Mouse (Mus musculus): ENCODE measurements around the gene Gm45713. TPM values are rescaled to one million over a fixed set of nuclear protein-coding genes. Genes with fewer than 3 reads are reported as not detected.

Gene Gm45713
- total and polyA plus RNA-seq, 3 experiments: 0.80 to 4.5 TPM; not detected in 1

DNA sequence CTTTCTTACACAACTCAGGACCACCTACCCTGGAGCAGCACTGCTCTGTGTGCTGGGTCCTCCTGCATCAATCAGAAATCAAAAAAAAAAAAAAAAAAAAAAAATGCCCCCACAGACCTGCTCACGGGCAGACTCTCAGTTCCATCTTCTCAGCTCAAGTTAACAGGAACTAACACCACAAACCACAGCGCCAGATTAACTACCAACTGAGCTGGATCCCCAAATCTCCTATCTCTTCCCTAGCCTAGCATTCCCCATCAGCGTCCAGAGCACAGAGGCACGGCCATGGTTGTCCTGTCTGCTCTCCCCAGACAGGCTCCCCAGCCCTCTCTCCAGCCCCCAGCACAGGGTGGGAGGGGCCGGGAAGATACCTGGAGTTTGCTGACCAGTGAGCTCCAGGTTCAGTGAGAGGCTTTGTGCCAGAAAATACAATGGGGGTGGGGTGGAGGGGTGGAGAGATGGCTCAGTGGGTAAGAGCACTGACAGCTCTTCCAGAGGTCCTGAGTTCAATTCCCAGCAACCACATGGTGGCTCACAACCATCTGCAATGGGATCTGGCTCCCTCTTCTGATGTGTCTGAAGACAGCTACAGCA lies 28.9 kb downstream of the Gm45713 start:
- Histone ChIP-seq H3K9ac (ENCODE audit: low read depth, low read length) (no peak overlapping the region), H3K4me3 (no peak overlapping the region), H3K36me3 (ENCODE audit: control insufficient read depth, insufficient read depth, low read length) (0 out of 2 replicates have a peak, but pooled peaks cover 4% of the 10 kb centered on the region), H3K79me2 (replicated peaks; ENCODE audit: control insufficient read depth, insufficient read depth, low read length) (peaks cover 2% of the 10 kb centered on the region), H3K27me3 (ENCODE audit: control insufficient read depth, insufficient read depth, low read length) (no peaks in the 10 kb centered on the region), H3K27ac (no peak overlapping the region), H3K4me1 (ENCODE audit: control insufficient read depth, insufficient read depth, low read length) (peaks cover 12% of the 10 kb centered on the region)
- TF ChIP-seq EP300 (IDR thresholded peaks at IDR 0.05; ENCODE audit: insufficient read depth, low read depth, low read length) (no peak), POLR2A (IDR thresholded peaks at IDR 0.05; ENCODE audit: insufficient read depth, low read depth, low read length) (no peak), CTCF (IDR thresholded peaks at IDR 0.05) (no peak)
- intact Hi-C loops (cut with DNase I): no loop called here
- no peak for DNase-seq
- 61% methylated on average over 5 of the region's 5 CpGs for WGBS

DNA sequence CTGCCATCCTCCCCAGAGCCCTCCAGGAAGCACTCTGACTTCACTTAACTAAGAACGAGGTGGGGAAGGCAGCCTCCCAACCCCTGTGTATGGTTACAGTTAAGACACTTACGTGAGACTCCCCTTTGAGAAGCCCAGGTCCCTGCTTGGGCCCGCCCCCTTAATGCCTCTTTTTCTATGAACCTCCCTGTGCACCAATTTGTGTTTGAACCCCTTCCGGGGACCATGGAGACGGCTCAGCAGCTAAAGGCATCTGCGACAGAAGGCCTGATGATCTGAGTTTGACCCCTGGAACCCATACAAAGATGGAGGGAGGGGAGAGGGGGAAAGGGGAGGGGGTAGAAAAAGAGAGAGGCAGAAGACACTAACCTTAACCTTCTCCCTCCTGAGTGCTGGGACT lies 29.6 kb downstream of the Gm45713 start:
- peaks cover 2% of the 10 kb centered on the region for H3K79me2 ChIP-seq (replicated peaks; ENCODE audit: control insufficient read depth, insufficient read depth, low read length)
- H3K36me3 ChIP-seq (ENCODE audit: control insufficient read depth, insufficient read depth, low read length): 0 out of 2 replicates have a peak, but pooled peaks cover 4% of the 10 kb centered on the region
- no peaks in the 10 kb centered on the region for H3K27me3 ChIP-seq (ENCODE audit: control insufficient read depth, insufficient read depth, low read length)
- DNase-seq: no peak
- H3K4me3 ChIP-seq: no peak overlapping the region
- H3K4me1 ChIP-seq (ENCODE audit: control insufficient read depth, insufficient read depth, low read length): peaks cover 14% of the 10 kb centered on the region
- intact Hi-C loops (cut with DNase I): no loop called here
- TF ChIP-seq POLR2A (IDR thresholded peaks at IDR 0.05; ENCODE audit: insufficient read depth, low read depth, low read length) (no peak), EP300 (IDR thresholded peaks at IDR 0.05; ENCODE audit: insufficient read depth, low read depth, low read length) (no peak), CTCF (IDR thresholded peaks at IDR 0.05) (no peak)
- H3K27ac ChIP-seq: no peak overlapping the region
- WGBS: 78% methylated on average over 6 of the region's 6 CpGs
- no peak overlapping the region for H3K9ac ChIP-seq (ENCODE audit: low read depth, low read length)

DNA sequence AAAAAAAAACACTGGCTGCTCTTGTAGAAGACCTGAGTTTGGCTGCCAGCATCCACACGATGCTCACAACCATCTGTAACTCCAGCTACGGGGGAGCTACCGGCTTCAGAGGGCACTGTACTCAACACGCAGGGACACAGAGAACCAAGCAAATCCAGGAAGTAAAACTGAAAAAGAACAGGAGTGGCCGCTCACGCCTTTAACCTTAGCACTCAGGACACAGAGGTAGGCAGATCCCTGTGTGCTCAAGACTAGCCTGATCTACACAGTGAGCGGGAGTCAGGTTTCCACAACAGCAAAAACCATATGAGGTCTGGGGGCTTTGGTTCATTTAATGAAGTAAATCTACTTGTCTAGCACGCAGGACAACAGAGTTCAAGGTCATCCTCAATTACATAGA lies 30.5 kb downstream of the Gm45713 start:
- TF ChIP-seq POLR2A (IDR thresholded peaks at IDR 0.05; ENCODE audit: insufficient read depth, low read depth, low read length): no peak
- TF ChIP-seq EP300 (IDR thresholded peaks at IDR 0.05; ENCODE audit: insufficient read depth, low read depth, low read length): no peak
- no peak for TF ChIP-seq CTCF (IDR thresholded peaks at IDR 0.05)
- Histone ChIP-seq H3K9ac (ENCODE audit: low read depth, low read length) (no peak overlapping the region), H3K27me3 (ENCODE audit: control insufficient read depth, insufficient read depth, low read length) (no peaks in the 10 kb centered on the region), H3K4me3 (no peak overlapping the region), H3K36me3 (ENCODE audit: control insufficient read depth, insufficient read depth, low read length) (0 out of 2 replicates have a peak, but pooled peaks cover 4% of the 10 kb centered on the region), H3K4me1 (ENCODE audit: control insufficient read depth, insufficient read depth, low read length) (peaks cover 16% of the 10 kb centered on the region), H3K27ac (no peak overlapping the region), H3K79me2 (replicated peaks; ENCODE audit: control insufficient read depth, insufficient read depth, low read length) (peaks cover 2% of the 10 kb centered on the region)
- no peak for DNase-seq
- intact Hi-C loops (cut with DNase I): no loop called here
- WGBS: 82% methylated on average over 8 of the region's 8 CpGs

DNA sequence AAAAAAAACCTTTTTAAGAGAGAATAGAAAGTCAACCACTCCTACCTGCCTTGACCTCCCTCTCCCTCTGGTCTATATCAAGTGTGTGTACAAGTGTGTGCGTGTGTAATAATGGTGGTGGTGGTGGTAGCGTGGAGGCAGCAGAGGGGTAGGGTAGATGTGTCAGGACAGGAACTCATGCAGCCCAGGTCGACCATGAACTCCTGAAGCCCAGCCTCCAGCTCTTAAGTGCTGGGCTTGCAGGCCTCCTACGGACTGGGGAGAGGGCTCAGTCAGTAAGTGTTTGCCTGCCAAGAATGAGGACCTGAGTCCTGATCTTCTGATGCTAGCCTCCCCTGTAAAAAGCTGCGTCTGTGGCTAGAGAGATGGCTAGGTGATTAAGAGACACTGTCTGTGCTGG lies 31.1 kb downstream of the Gm45713 start:
- peaks cover 16% of the 10 kb centered on the region for H3K4me1 ChIP-seq (ENCODE audit: control insufficient read depth, insufficient read depth, low read length)
- peaks cover 2% of the 10 kb centered on the region for H3K79me2 ChIP-seq (replicated peaks; ENCODE audit: control insufficient read depth, insufficient read depth, low read length)
- H3K27ac ChIP-seq: no peak overlapping the region
- 0 out of 2 replicates have a peak, but pooled peaks cover 4% of the 10 kb centered on the region for H3K36me3 ChIP-seq (ENCODE audit: control insufficient read depth, insufficient read depth, low read length)
- H3K4me3 ChIP-seq: no peak overlapping the region
- 80% methylated on average over 5 of the region's 5 CpGs for WGBS
- no peak for DNase-seq
- TF ChIP-seq EP300 (IDR thresholded peaks at IDR 0.05; ENCODE audit: insufficient read depth, low read depth, low read length): no peak
- no peak overlapping the region for H3K9ac ChIP-seq (ENCODE audit: low read depth, low read length)
- intact Hi-C loops (cut with DNase I): no loop called here
- H3K27me3 ChIP-seq (ENCODE audit: control insufficient read depth, insufficient read depth, low read length): no peaks in the 10 kb centered on the region

DNA sequence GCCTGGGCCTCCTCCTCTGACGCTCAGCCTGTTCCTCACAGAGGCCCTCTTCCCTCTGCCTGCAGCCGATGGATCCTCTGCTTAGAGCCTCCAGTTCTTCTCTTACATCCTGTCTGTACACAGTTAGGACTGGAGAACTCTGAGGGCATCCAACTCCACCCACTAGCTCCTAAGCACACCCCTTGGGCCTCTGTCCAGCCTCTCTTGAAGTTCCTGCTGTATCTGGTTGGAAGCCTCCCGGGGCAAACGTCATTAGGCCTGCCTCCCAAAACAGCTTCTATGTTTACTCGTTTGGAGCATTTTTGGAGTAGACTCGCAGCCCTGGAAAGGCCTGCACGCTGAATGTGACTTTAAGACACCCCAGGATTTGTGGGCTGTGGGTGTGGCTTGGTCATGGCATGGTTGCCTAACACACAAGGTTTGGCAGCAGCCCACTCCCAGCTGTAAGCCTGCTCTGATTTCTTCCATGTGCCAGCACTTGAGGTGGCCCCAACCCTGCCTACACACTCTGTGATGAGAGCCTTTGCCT lies 32.3 kb downstream of the Gm45713 start, which contains the start of gene Fcgrt:
TSS of gene Fcgrt (minus strand) at position 200 of the 529 bp plus-strand sequence.
- peak within 1 kb of the TSS; percentile 95 for H3K27ac ChIP-seq
- H3K79me2 ChIP-seq (replicated peaks; ENCODE audit: control insufficient read depth, insufficient read depth, low read length): peaks cover 2% of the 10 kb centered on the region
- peaks cover 16% of the 10 kb centered on the region for H3K4me1 ChIP-seq (ENCODE audit: control insufficient read depth, insufficient read depth, low read length)
- peak; percentile 93 to 96 for DNase-seq
- H3K27me3 ChIP-seq (ENCODE audit: control insufficient read depth, insufficient read depth, low read length): no peaks in the 10 kb centered on the region
- peak; percentile 74 for TF ChIP-seq EP300 (IDR thresholded peaks at IDR 0.05; ENCODE audit: insufficient read depth, low read depth, low read length)
- TF ChIP-seq POLR2A (IDR thresholded peaks at IDR 0.05; ENCODE audit: insufficient read depth, low read depth, low read length): peak; percentile 97
- TF ChIP-seq CTCF (IDR thresholded peaks at IDR 0.05): no peak
- intact Hi-C loops (cut with DNase I): loop anchor here (2.0 kb wide), 2 partner anchors 17 to 21 kb away; no protein-coding TSS in a partner anchor
- 0 out of 2 replicates have a peak, but pooled peaks cover 4% of the 10 kb centered on the region for H3K36me3 ChIP-seq (ENCODE audit: control insufficient read depth, insufficient read depth, low read length)
- 2% methylated on average over 7 of the region's 7 CpGs for WGBS
- peak within 1 kb of the TSS; percentile 78 for H3K9ac ChIP-seq (ENCODE audit: low read depth, low read length)
- peak within 1 kb of the TSS; percentile 54 for H3K4me3 ChIP-seq

DNA sequence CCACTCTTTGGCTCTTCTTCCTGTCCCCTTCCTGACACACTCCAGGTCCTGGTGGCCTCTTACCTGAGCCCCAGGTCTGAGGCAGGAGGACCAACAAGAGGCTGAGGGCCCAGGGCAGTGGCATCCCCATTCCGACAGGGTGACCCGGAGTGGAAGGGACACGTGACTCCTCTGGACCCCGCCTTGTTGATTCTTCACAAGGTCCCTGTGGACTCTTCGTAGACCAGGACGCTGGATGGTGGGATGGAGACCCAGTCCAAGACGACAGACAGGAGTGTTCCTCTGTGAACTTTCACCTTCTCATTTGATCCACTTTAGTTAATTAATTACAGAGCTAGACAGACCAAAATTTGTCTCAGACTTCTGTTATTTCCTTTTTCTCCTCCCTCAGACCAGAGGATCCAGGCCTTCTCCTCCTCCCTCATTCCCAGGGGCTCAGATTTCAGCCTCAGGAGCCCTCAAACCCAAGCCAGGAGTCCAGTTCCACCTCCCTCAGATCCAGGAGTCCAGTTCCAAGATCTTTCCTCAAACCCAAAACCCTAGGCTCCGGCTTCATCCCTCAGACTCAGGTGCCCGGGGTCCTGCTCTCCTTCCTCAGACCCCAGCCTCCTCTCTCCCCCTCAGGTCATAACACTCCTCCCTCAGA lies 33.0 kb downstream of the Gm45713 start:
- intact Hi-C loops (cut with DNase I): loop anchor here (2.0 kb wide), 2 partner anchors 18 to 20 kb away; no protein-coding TSS in a partner anchor
- no peaks in the 10 kb centered on the region for H3K27me3 ChIP-seq (ENCODE audit: control insufficient read depth, insufficient read depth, low read length)
- DNase-seq: peak; percentile 57 to 64
- WGBS: 31% methylated on average over 9 of the region's 9 CpGs
- H3K9ac ChIP-seq (ENCODE audit: low read depth, low read length): peak overlapping the region; percentile 78
- H3K36me3 ChIP-seq (ENCODE audit: control insufficient read depth, insufficient read depth, low read length): 0 out of 2 replicates have a peak, but pooled peaks cover 4% of the 10 kb centered on the region
- peaks cover 2% of the 10 kb centered on the region for H3K79me2 ChIP-seq (replicated peaks; ENCODE audit: control insufficient read depth, insufficient read depth, low read length)
- peak overlapping the region; percentile 54 for H3K4me3 ChIP-seq
- peak; percentile 38; the same call in 1 of the 2 replicates for TF ChIP-seq POLR2A (IDR thresholded peaks at IDR 0.05; ENCODE audit: insufficient read depth, low read depth, low read length)
- 0 out of 2 replicates have a peak, but pooled peaks have one; percentile 2 for TF ChIP-seq EP300 (IDR thresholded peaks at IDR 0.05; ENCODE audit: insufficient read depth, low read depth, low read length)
- TF ChIP-seq CTCF (IDR thresholded peaks at IDR 0.05): 0 out of 2 replicates have a peak, but pooled peaks have one; percentile 3
- peak overlapping the region; percentile 95 for H3K27ac ChIP-seq
- H3K4me1 ChIP-seq (ENCODE audit: control insufficient read depth, insufficient read depth, low read length): peaks cover 16% of the 10 kb centered on the region
